Mouse (Mus musculus) small intestine, adult 10 weeks (tissue): ENCODE data around the gene Nle1. TPM values are rescaled to one million over a fixed set of nuclear protein-coding genes. Genes with fewer than 3 reads are reported as not detected.

Source experiments
- polyA plus RNA-seq: library from polyadenylated mRNA; stranded (reverse); fragments of 350-450 nt; fragmentation: Illumina TruSeq; extraction: RNeasy Lipid Tissue Mini Kit (QIAGEN cat#74804); gene quantifications from one replicate; pipeline ENCODE4 v1.2.3, GENCODE M21; 2014; ENCODE audit warnings: low replicate concordance

Gene Nle1
- polyA plus RNA-seq: 3.4 TPM

GRCm38 (mm10) chr11:82907651-82908607 is at the start of gene Nle1:
Gene Nle1 (minus strand): TSS chr11:82908411.

GRCm38 (mm10) chr11:82950736-82951481 is 42.7 kb upstream of the Nle1 start, which contains the start of gene Slfn5:
Gene Slfn5 (plus strand): TSS chr11:82951349.

GRCm38 (mm10) chr11:82910250-82910649 is 2.0 kb upstream of the Nle1 start, which contains the start of gene Unc45b:
Gene Unc45b (plus strand): TSS chr11:82910550.

GRCm38 (mm10) chr11:82891936-82892335 is 16.3 kb downstream of the Nle1 start, which contains the start of gene Fndc8:
Gene Fndc8 (plus strand): TSS chr11:82892124.

GRCm38 (mm10) chr11:82890342-82890762 is 17.9 kb downstream of the Nle1 start, which contains the start of gene Rad51d:
Gene Rad51d (minus strand): TSS chr11:82890614.

GRCm38 (mm10) chr11:82871031-82871446 is 37.2 kb downstream of the Nle1 start, which contains the start of gene Rffl:
Gene Rffl (minus strand): TSS chr11:82871210.

Other genes with a start within 250 kb of the Nle1 start
- 0.63 TPM for gene Cct6b, start 144.1 kb downstream of the Nle1 start, polyA plus RNA-seq
- 13.2 TPM for gene Zfp830, start 144.1 kb downstream of the Nle1 start, polyA plus RNA-seq
- gene Lig3, start 127.3 kb downstream of the Nle1 start, polyA plus RNA-seq: 17.4 TPM
- 10.2 TPM for gene Rffl, start 37.2 kb downstream of the Nle1 start, polyA plus RNA-seq
- 4.3 TPM for gene Rad51d, start 17.8 kb downstream of the Nle1 start, polyA plus RNA-seq
- not detected for gene Fndc8, start 16.3 kb downstream of the Nle1 start, polyA plus RNA-seq
- 0.59 TPM for gene Unc45b, start 2.1 kb upstream of the Nle1 start, polyA plus RNA-seq
- gene Slfn5, start 42.9 kb upstream of the Nle1 start, polyA plus RNA-seq: 14.2 TPM
- gene Slfn9, start 83.4 kb upstream of the Nle1 start, polyA plus RNA-seq: 36.9 TPM
- gene Slfn8, start 112.4 kb upstream of the Nle1 start, polyA plus RNA-seq: 6.9 TPM
- 14.3 TPM for gene Slfn2, start 156.7 kb upstream of the Nle1 start, polyA plus RNA-seq
- gene Slfn1, start 208.4 kb upstream of the Nle1 start, polyA plus RNA-seq: 1.0 TPM